Mouse (Mus musculus) E14TG2a.4 (cell line): Measurements from ENCODE around the gene Tcta.

Experiments used
- H3K27me3 ChIP-seq: 2 replicates; pipeline ENCODE4 v1.6.1; 2014; ENCODE audit warnings: low read length, control low read depth; ENCODE audit not compliant: insufficient read depth
- H3K36me3 ChIP-seq: 2 replicates; pipeline ENCODE4 v1.6.1; 2014; ENCODE audit warnings: low read length, control low read depth; ENCODE audit not compliant: insufficient read depth
- H3K4me1 ChIP-seq: replicated peaks from 2 replicates; pipeline ENCODE4 v1.6.1; 2014; ENCODE audit warnings: low read depth, low read length, control low read depth
- H3K4me3 ChIP-seq: replicated peaks from 2 replicates; pipeline ENCODE4 v1.5.1; 2014; ENCODE audit warnings: mild to moderate bottlenecking, low read length
- H3K9me3 ChIP-seq: 2 replicates; pipeline ENCODE4 v1.6.1; 2014; ENCODE audit warnings: low read length, control low read depth
- CTCF ChIP-seq: conservative IDR thresholded peaks from 2 replicates; pipeline ENCODE4 v1.5.1; 2014; ENCODE audit warnings: low read length
- NANOG ChIP-seq: IDR thresholded peaks from 2 replicates; pipeline ENCODE4 v1.6.1; 2014; ENCODE audit warnings: borderline replicate concordance, low read length, mixed read lengths
- POU5F1 ChIP-seq: IDR thresholded peaks from 2 replicates; pipeline ENCODE4 v1.6.1; 2014; ENCODE audit warnings: low read length, borderline replicate concordance

The Tcta gene

GRCm38 (mm10) chr9:108267691-108268090 lies 38.3 kb downstream of the Tcta start:
- no peaks in the 10 kb centered on the region for H3K36me3 ChIP-seq
- TF ChIP-seq CTCF, result no peak
- no peak for TF ChIP-seq NANOG
- no peak for TF ChIP-seq POU5F1
- peaks cover 70% of the 10 kb centered on the region for H3K4me1 ChIP-seq
- no peaks in the 10 kb centered on the region for H3K27me3 ChIP-seq
- no peaks in the 10 kb centered on the region for H3K9me3 ChIP-seq
- no peak overlapping the region for H3K4me3 ChIP-seq

DNA sequence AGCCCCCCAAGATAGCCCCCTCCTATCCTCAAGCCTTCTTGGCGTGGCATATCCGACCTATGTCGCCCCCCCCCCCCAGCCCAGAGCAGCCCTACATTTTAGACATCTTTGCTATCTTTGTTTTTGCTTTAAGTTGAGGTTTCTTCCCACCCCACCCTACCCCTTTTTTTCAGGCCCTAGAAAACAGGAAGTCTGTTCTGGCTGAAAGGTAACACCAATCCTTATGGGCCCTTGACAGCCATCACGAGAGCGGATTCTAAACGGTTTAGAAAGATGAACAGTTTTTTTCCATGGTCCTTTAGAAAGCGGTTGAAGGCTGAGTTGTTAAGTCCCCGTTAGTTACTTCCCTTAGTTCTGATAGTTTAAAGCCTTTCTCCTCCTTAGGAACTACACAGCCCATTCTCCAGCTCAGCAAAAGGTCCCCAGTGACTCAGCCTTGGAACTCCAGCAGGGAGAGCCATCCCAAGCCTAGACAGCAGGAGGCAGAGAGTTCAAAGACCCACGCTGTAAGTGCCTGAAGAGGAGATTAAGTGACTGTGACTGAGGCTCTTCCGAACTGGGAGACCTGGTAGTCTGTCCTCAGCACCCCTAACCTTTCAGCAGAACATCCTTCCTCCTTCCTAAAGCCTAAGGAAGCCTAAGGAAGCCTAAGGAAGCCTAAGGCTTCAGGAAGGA lies 39.6 kb downstream of the Tcta start:
- TF ChIP-seq CTCF (no peak), POU5F1 (no peak), NANOG (no peak; the same call in 1 of the 2 replicates)
- 0 out of 2 replicates have a peak, but pooled peaks cover 5% of the 10 kb centered on the region for H3K36me3 ChIP-seq
- peaks cover 72% of the 10 kb centered on the region for H3K4me1 ChIP-seq

DNA sequence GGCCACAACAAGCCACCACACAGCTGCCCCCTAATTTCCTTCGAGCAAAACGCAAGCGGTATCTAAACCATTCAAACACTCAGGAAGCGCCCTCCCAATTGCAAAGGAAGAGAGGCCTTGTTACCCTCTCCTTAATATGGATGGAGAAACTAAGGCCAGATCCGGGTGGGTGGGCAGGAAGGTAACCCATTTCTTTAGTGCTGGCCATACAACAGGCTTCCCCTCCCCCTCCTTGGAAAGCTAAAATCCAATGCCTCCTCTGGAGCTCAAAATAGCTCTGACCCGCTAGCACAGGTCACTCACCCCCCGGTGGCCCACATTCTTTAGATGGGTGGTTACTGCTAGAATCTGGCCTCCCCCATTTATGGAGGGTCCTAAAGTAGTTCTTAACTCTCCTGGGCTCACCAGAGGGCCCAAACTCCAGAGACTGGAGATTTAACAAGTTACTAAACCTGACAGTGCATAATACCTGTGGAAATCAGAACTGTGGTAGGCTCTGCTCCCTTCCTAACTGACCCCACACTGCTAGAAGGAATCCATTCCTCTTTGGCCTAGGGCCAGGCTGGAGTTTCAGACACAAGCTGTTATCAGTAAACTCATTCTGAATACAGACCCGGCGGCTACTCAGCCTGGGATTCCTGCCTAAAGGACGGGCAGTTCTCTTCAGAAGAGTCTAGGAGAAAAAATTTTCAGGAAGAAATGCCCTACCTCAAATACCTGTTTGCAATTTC lies 41.6 kb downstream of the Tcta start:
- Histone ChIP-seq H3K9me3 (no peaks in the 10 kb centered on the region), H3K4me1 (peaks cover 87% of the 10 kb centered on the region), H3K36me3 (peaks cover 23% of the 10 kb centered on the region), H3K4me3 (peak overlapping the region; percentile 98), H3K27me3 (no peaks in the 10 kb centered on the region)
- TF ChIP-seq NANOG (no peak), CTCF (no peak), POU5F1 (no peak)

More for the DNA sequence above, 39.6 kb downstream of the Tcta start:
- no peaks in the 10 kb centered on the region for H3K9me3 ChIP-seq
- H3K4me3 ChIP-seq, result peak overlapping the region; percentile 27
- no peaks in the 10 kb centered on the region for H3K27me3 ChIP-seq

- Histone ChIP-seq H3K9me3 (no peaks in the 10 kb centered on the region), H3K36me3 (peaks cover 28% of the 10 kb centered on the region), H3K4me1 (peaks cover 88% of the 10 kb centered on the region), H3K4me3 (peak within 1 kb of the TSS; percentile 98), H3K27me3 (no peaks in the 10 kb centered on the region)
- TF ChIP-seq CTCF (no peak), POU5F1 (no peak), NANOG (no peak)
These were observed 42.2 kb downstream of the Tcta start, which contains the start of gene Dag1 for GRCm38 (mm10) chr9:108263690-108264190. Gene Dag1, minus strand, starts transcription at chr9:108263958.

- Histone ChIP-seq H3K36me3 (peaks cover 28% of the 10 kb centered on the region), H3K4me3 (peak overlapping the region; percentile 98), H3K27me3 (no peaks in the 10 kb centered on the region), H3K4me1 (peaks cover 85% of the 10 kb centered on the region), H3K9me3 (no peaks in the 10 kb centered on the region)
- TF ChIP-seq POU5F1 (no peak), NANOG (no peak), CTCF (no peak)
These were observed 42.8 kb downstream of the Tcta start for GRCm38 (mm10) chr9:108263131-108263681.

- peak overlapping the region; percentile 98 for H3K4me3 ChIP-seq
- peaks cover 29% of the 10 kb centered on the region for H3K36me3 ChIP-seq
- H3K27me3 ChIP-seq, result no peaks in the 10 kb centered on the region
- no peaks in the 10 kb centered on the region for H3K9me3 ChIP-seq
- peaks cover 82% of the 10 kb centered on the region for H3K4me1 ChIP-seq
- TF ChIP-seq CTCF (no peak), NANOG (no peak), POU5F1 (no peak)
These were observed 43.4 kb downstream of the Tcta start for GRCm38 (mm10) chr9:108262494-108263049.

GRCm38 (mm10) chr9:108261865-108262264 lies 44.1 kb downstream of the Tcta start:
- TF ChIP-seq POU5F1 (no peak), CTCF (no peak), NANOG (no peak)

GRCm38 (mm10) chr9:108260526-108260925 lies 45.4 kb downstream of the Tcta start:
- H3K27me3 ChIP-seq, result no peaks in the 10 kb centered on the region
- no peak for TF ChIP-seq CTCF
- no peak for TF ChIP-seq POU5F1
- TF ChIP-seq NANOG, result no peak
- H3K4me3 ChIP-seq, result no peak overlapping the region

More at GRCm38 (mm10) chr9:108261865-108262264, 44.1 kb downstream of the Tcta start:
- Histone ChIP-seq H3K4me1 (peaks cover 83% of the 10 kb centered on the region), H3K4me3 (peak overlapping the region; percentile 98), H3K36me3 (peaks cover 37% of the 10 kb centered on the region), H3K9me3 (no peaks in the 10 kb centered on the region), H3K27me3 (no peaks in the 10 kb centered on the region)

More at GRCm38 (mm10) chr9:108260526-108260925, 45.4 kb downstream of the Tcta start:
- Histone ChIP-seq H3K9me3 (no peaks in the 10 kb centered on the region), H3K36me3 (peaks cover 46% of the 10 kb centered on the region), H3K4me1 (peaks cover 79% of the 10 kb centered on the region)
